Mouse (Mus musculus): ENCODE results near the gene Rcan2.

DNA sequence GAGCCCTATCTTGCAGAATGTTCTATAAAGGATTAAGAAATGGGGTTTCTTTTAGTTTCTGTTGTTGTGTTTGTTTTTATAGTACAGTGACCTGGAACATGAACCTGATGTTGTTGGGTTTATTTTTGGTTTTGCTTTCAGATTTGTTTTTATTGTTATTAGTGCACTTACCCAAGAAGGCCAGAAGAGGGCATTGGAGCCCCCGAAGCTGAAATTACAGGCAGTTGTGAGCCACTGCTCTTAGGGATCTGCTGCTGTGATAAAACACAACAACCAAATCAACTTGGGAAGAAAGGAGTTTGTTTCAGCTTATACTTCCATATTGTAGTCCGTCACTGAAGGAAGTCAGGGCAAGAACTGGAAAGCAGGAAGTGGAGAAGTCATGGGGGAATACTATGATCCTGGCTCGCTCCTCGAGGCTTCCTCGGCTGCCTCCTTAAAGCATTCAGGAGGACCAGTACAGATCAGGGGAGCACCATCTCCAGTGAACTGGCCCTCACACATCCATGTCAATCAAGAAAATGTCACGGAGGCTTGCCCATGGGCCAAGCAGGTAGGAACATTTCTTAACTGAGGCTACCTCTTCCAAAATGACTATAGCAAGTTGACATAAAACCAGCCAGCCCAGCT, 275.0 kb downstream of the Rcan2 start:
- TF ChIP-seq GATA1 (IDR thresholded peaks at IDR 0.05; ENCODE audit: low read length), result no peak
- TF ChIP-seq TAL1 (IDR thresholded peaks at IDR 0.05; ENCODE audit: low read length), result no peak
